21 mouse cellular contexts compared by ENCODE assay signal in genomic region chr1:19973981-19974380, GRCm38 (mm10).
DNase-seq lines count a peak whose midpoint lies in the region; ATAC-seq lines count a peak whose summit lies in the region.
"Had no signal": no experiment of that assay in that cellular context is flagged by ENCODE, and none has a peak within 500 bp of the region (broad histone marks: within the 10 kb centered on the region; RNA-seq: fewer than 3 reads in every experiment).

No protein-coding gene starts in this region.

- no peak overlapping the region for H3K27ac ChIP-seq in kidney, embryonic 15.5 days
- H3K27ac ChIP-seq in neural tube, embryonic 12.5 days, result no peak overlapping the region
- H3K27ac ChIP-seq: embryonic facial prominence, embryonic 12.5 days; hindbrain, postnatal 0 days; midbrain, embryonic 15.5 days had no signal

- ATAC-seq in kidney, embryonic 15.5 days (replicated peaks; ENCODE audit: low FRiP score), result peak; percentile 66; the same call in 1 of the 2 replicates
- peak; percentile 22; the same call in 1 of the 2 replicates for ATAC-seq in neural tube, embryonic 12.5 days (ENCODE audit: low FRiP score, low read depth)
- no peak for ATAC-seq in activated CD4-positive, CD25-positive, alpha-beta regulatory T cell, adult 4 months
- ATAC-seq: liver, postnatal 0 days had no signal

- no peak overlapping the region for H3K9ac ChIP-seq in kidney, embryonic 15.5 days
- H3K9ac ChIP-seq in neural tube, embryonic 12.5 days, result no peak overlapping the region
- H3K9ac ChIP-seq: embryonic facial prominence, embryonic 12.5 days; forebrain, postnatal 0 days; liver, postnatal 0 days; midbrain, embryonic 15.5 days had no signal

- no peaks in the 10 kb centered on the region for H3K36me3 ChIP-seq in kidney, embryonic 15.5 days
- no peaks in the 10 kb centered on the region for H3K36me3 ChIP-seq in neural tube, embryonic 12.5 days
- H3K36me3 ChIP-seq: embryonic facial prominence, embryonic 12.5 days; midbrain, embryonic 15.5 days had no signal

- intact Hi-C loops in left cerebral cortex, postnatal 25 days (cut with DNase I), result loop anchor here (1.0 kb wide), 1 partner anchor 768 kb away; no protein-coding TSS in a partner anchor

- no peaks in the 10 kb centered on the region for H3K9me3 ChIP-seq in kidney, embryonic 15.5 days (replicated peaks)
- H3K9me3 ChIP-seq in neural tube, embryonic 12.5 days, result no peaks in the 10 kb centered on the region
- H3K9me3 ChIP-seq: embryonic facial prominence, embryonic 12.5 days; megakaryocyte, embryonic 14.5 days; midbrain, embryonic 15.5 days had no signal

- no peaks in the 10 kb centered on the region for H3K4me1 ChIP-seq in kidney, embryonic 15.5 days
- peaks cover 8% of the 10 kb centered on the region for H3K4me1 ChIP-seq in neural tube, embryonic 12.5 days
- H3K4me1 ChIP-seq: embryonic facial prominence, embryonic 12.5 days; megakaryocyte, embryonic 14.5 days; midbrain, embryonic 15.5 days had no signal

- H3K27me3 ChIP-seq in kidney, embryonic 15.5 days, result no peaks in the 10 kb centered on the region
- no peaks in the 10 kb centered on the region for H3K27me3 ChIP-seq in neural tube, embryonic 12.5 days (replicated peaks)
- H3K27me3 ChIP-seq: embryonic facial prominence, embryonic 12.5 days; megakaryocyte, embryonic 14.5 days had no signal

- no peak overlapping the region for H3K4me3 ChIP-seq in kidney, embryonic 15.5 days (replicated peaks)
- no peak overlapping the region for H3K4me3 ChIP-seq in neural tube, embryonic 12.5 days
- H3K4me3 ChIP-seq: embryonic facial prominence, embryonic 12.5 days; megakaryocyte, embryonic 14.5 days; midbrain, embryonic 15.5 days; myocyte had no signal

- H3K4me2 ChIP-seq in kidney, embryonic 15.5 days, result no peak overlapping the region
- H3K4me2 ChIP-seq in neural tube, embryonic 12.5 days (replicated peaks), result no peak overlapping the region
- H3K4me2 ChIP-seq: embryonic facial prominence, embryonic 12.5 days; midbrain, embryonic 15.5 days had no signal

- 30% methylated on average over 2 of the region's 2 CpGs for WGBS in kidney, embryonic 15.5 days
- WGBS in neural tube, embryonic 12.5 days, result 12% methylated on average over 2 of the region's 2 CpGs

- no peak for DNase-seq in kidney, adult 18-20 months
- DNase-seq in ES-CJ7 (ENCODE audit: low read depth, low spot score), result peak; percentile 4
- DNase-seq in embryo, embryonic 10.5 days (ENCODE audit: low spot score), result peak; percentile 57
- DNase-seq in left cerebral cortex, postnatal 25 days (ENCODE audit: low spot score in 2 of 2), result no peak
- DNase-seq: adrenal gland, postnatal 25 days; B cell, adult 2 months; cerebellum, adult 11-12 months; cerebellum, postnatal 25 days; kidney, adult 11 months; liver, postnatal 0 days; lung, postnatal 14 days; thymus, postnatal 14 days had no signal

Comparison
In these comparisons a context has a peak if more than half of its experiments do, and no peak if none do; other contexts are left out.
1. DNase-seq: peak in ES-CJ7 (single experiment) and embryo, embryonic 10.5 days (single experiment); none in kidney, adult 18-20 months (single experiment) and left cerebral cortex, postnatal 25 days (0 of 2).